Mouse (Mus musculus) heart, embryonic 11.5 days (tissue): ENCODE results near the gene Tfpt. TPM values are rescaled to one million over a fixed set of nuclear protein-coding genes. Genes with fewer than 3 reads are reported as not detected.

ENCODE experiments used
- ATAC-seq: fragments of 200-750 bp; cut with Nextera tagmentation; replicated peaks from 2 replicates; pipeline ENCODE4 v1.8.0; 2017; ENCODE audit warnings: moderate library complexity; ENCODE audit not compliant: insufficient number of reproducible peaks, low FRiP score, low TSS enrichment
- H3K27ac ChIP-seq: fragments of 300-500 bp; sonication (generic); 2 replicates; pipeline ENCODE4 v1.5.1; 2014; ENCODE audit warnings: mild to moderate bottlenecking, low read depth, low read length
- H3K27me3 ChIP-seq: fragments of 300-500 bp; sonication (generic); 2 replicates; pipeline ENCODE4 v1.6.1; 2014; ENCODE audit warnings: mild to moderate bottlenecking, low read length, mixed read lengths; ENCODE audit not compliant: control insufficient read depth, insufficient read depth
- H3K36me3 ChIP-seq: fragments of 300-500 bp; sonication (generic); 2 replicates; pipeline ENCODE4 v1.6.1; 2014; ENCODE audit warnings: mild to moderate bottlenecking, low read length, moderate library complexity, mixed read lengths; ENCODE audit not compliant: control insufficient read depth, insufficient read depth
- H3K4me1 ChIP-seq: fragments of 300-500 bp; sonication (generic); 2 replicates; pipeline ENCODE4 v1.6.1; 2014; ENCODE audit warnings: low read length; ENCODE audit not compliant: control insufficient read depth, insufficient read depth
- H3K4me2 ChIP-seq: fragments of 300-500 bp; sonication (generic); 2 replicates; pipeline ENCODE4 v1.6.1; 2014; ENCODE audit warnings: mild to moderate bottlenecking, moderate library complexity
- H3K4me3 ChIP-seq: fragments of 300-500 bp; sonication (generic); 2 replicates; pipeline ENCODE4 v1.5.1; 2014; ENCODE audit warnings: low read depth, low read length
- H3K9ac ChIP-seq: fragments of 300-500 bp; sonication (generic); 2 replicates; pipeline ENCODE4 v1.6.1; 2014; ENCODE audit warnings: mild to moderate bottlenecking, low read depth, low read length, moderate library complexity
- H3K9me3 ChIP-seq: fragments of 300-500 bp; sonication (generic); replicated peaks from 2 replicates; pipeline ENCODE4 v1.6.1; 2016; ENCODE audit warnings: low read length; ENCODE audit not compliant: control insufficient read depth
- WGBS: fragments of 180-500 bp; shearing (Covaris S2); extraction: QIAGEN DNeasy Blood & Tissue Kit; methylation state at CpG from one replicate; pipeline ENCODE4 v1.1.7; 2014; ENCODE audit not compliant: insufficient replicate concordance; 5-methylcytosine and 5-hydroxymethylcytosine counted together
- polyA plus RNA-seq: library from polyadenylated mRNA; unstranded; fragments of >200 nt; fragmentation: Nextera tagmentation; extraction: Ambion mirVana; gene quantifications from 2 replicates; pipeline ENCODE4 v1.2.1, GENCODE M21; 2014

Gene Tfpt
- polyA plus RNA-seq: 17.8 and 20.0 TPM in 2 replicates

DNA sequence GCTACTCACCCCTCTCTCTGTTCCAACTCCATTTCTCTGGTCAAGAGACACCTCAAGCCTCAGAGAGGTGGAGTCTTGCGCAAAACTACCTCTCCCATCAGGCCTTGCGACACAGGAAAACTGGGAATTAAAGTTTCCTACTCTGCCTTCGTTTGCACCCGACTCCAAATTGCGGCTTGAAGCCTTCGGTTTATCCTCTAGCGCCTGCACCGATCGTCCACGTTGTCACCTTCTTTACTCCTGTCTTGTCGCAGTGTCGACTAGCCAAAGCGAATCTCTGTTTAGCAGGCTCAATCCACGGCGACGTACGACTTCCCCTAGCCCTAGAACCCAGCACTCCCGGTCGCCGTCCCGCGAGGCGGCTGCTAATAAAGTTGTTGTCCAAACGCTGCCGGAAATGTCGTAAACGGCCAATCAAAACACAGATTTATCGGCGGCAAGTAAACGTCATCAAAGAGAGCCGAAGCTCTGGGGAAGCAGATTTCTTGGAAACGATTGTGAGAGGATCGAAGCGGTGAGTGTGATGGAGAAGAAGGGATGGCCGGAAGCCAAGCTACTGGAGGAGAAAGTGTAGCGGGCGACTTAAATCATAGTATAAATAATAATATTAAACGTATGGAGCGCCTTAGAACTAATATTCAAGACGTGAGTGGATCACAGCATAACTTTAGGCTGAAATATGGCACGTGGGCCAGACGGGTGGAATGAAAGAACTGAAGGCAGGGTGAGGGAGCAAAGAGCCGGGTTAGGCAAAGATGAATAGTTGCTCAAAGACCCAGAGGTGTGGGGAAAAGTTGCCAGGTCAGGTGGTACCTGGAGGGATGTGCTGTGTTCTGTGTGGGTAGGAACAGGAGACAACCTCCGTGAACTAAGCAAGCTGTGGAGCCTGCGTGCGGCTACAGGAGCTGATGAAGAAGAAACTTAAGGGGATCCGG is at the start of gene Tfpt, which contains the start of gene Prpf31:
Tfpt (minus strand) TSS at position 387 of the 935 bp plus-strand sequence.
Prpf31 (plus strand) TSS at position 443 of the 935 bp plus-strand sequence.
- H3K36me3 ChIP-seq: peaks cover 2% of the 10 kb centered on the region
- peak within 1 kb of the TSS; percentile 87 for H3K9ac ChIP-seq
- H3K4me3 ChIP-seq: peak within 1 kb of the TSS; percentile 68
- 1% methylated on average over 47 of the region's 47 CpGs for WGBS
- no peaks in the 10 kb centered on the region for H3K27me3 ChIP-seq
- H3K9me3 ChIP-seq: no peaks in the 10 kb centered on the region
- peak; percentile 83 for ATAC-seq
- H3K4me2 ChIP-seq: peak within 1 kb of the TSS; percentile 99
- peaks cover 12% of the 10 kb centered on the region for H3K4me1 ChIP-seq
- peak within 1 kb of the TSS; percentile 76 for H3K27ac ChIP-seq

DNA sequence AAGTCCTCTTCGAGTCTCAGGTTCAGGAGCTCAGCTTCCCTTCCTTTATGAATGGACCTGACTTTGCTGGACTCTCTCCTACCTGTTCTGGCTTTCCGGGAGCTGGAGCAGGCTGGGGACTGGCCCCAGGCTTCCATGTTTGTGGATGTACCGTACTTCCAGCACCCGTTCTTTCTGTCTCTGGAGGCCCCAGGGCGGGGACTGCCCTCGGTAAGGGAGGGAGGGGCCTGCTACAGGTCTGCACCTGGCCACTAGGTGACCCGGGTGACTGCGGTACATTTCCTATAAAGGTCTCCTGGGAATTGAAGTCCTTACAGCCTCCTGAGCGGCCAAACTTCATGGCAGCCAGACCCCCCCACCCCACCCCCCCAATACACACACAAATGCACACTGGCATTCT is 47.6 kb upstream of the Tfpt start, which contains the start of gene Tmc4:
Tmc4 (minus strand) TSS at position 212 of the 400 bp plus-strand sequence.
- Histone ChIP-seq H3K27ac (no peak within 1 kb of the TSS), H3K27me3 (no peaks in the 10 kb centered on the region), H3K9ac (no peak within 1 kb of the TSS), H3K4me3 (no peak within 1 kb of the TSS), H3K9me3 (no peaks in the 10 kb centered on the region), H3K4me2 (no peak within 1 kb of the TSS), H3K4me1 (no peaks in the 10 kb centered on the region), H3K36me3 (peaks cover 2% of the 10 kb centered on the region; the same call in 1 of the 2 replicates)
- WGBS: 46% methylated on average over 9 of the region's 9 CpGs
- ATAC-seq: no peak

DNA sequence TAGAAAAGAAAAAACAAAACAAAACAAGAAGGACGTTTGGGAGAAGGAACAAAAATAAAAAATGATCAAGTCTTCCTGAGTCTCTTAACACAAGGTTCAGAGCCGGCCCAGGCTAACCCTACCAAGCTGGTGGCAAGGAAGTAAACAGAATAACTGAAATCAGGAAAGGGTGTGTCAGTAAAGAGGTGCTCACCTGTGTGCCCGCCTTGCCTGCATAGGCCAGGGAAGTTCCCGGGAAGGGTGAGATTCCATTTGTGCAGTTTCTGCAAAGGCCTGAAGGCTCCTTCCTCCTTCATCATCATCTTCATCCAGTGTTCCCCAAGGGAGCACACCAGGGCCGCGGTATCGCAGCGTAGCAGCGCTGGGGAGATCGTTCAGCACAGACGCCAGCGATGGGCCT is 46.6 kb upstream of the Tfpt start:
- WGBS: 78% methylated on average over 10 of the region's 12 CpGs
- no peak overlapping the region for H3K9ac ChIP-seq

DNA sequence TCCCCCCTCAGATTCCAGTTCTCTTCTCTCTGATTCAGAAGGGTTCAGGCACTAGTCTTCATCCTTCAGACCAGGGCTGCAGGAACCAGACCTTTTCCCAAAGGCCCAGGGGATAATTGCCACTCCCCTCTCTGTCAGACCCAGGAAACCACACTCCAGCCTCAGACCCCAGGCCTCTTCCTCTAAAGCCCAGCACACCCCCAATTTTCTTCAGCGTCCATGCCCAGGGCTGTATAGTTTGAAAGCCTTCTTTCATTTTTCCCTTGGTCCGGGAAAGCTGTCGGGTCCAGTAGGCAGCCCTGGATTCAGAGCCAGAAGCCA is 45.5 kb upstream of the Tfpt start:
- Histone ChIP-seq H3K27ac (no peak overlapping the region), H3K4me2 (no peak overlapping the region), H3K9me3 (no peaks in the 10 kb centered on the region), H3K27me3 (no peaks in the 10 kb centered on the region), H3K4me3 (no peak overlapping the region), H3K9ac (no peak overlapping the region), H3K4me1 (no peaks in the 10 kb centered on the region), H3K36me3 (peaks cover 2% of the 10 kb centered on the region; the same call in 1 of the 2 replicates)
- no peak for ATAC-seq
- 79% methylated on average over 3 of the region's 3 CpGs for WGBS

More for the DNA sequence above, 46.6 kb upstream of the Tfpt start:
- no peak for ATAC-seq
- Histone ChIP-seq H3K4me2 (no peak overlapping the region), H3K4me3 (no peak overlapping the region), H3K36me3 (peaks cover 2% of the 10 kb centered on the region; the same call in 1 of the 2 replicates), H3K4me1 (no peaks in the 10 kb centered on the region), H3K27ac (no peak overlapping the region), H3K9me3 (no peaks in the 10 kb centered on the region), H3K27me3 (no peaks in the 10 kb centered on the region)

DNA sequence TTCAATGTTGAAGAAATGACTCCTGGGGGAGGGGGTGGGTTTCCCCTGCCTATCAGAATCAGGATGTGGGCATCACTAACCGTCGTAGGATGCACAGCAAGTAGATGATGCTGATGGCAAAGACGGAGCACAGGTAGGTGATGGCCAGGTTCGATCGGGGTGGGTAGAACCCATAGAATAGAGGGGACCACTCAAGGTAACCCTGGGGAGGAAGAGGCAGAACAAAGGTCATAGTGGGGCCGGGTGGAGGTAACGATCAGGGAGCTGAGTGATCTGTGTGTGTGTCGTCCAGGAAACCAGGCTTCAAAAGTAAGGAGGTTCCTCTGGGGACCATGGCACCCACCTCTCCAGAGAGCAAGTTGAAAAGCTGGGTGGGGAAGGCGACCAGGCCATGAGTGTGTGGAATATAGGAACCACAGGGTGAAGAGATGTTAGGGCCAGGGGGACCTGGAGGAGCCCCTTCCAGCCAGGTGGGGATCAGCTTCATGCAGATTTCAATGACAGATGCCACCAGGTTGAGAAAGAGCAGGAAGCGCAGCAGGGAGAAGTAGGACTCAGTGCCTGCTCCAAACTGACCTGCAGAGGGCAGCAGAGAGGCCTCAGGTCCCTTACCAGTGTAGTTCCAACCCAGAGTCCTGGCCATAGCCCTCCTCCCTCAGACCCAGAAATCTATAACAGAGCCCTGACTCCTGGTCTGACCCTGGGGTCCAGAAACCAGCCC is 44.9 kb upstream of the Tfpt start:
- no peak overlapping the region for H3K9ac ChIP-seq
- no peaks in the 10 kb centered on the region for H3K9me3 ChIP-seq
- H3K27ac ChIP-seq: no peak overlapping the region
- WGBS: 67% methylated on average over 10 of the region's 10 CpGs
- H3K27me3 ChIP-seq: no peaks in the 10 kb centered on the region
- no peaks in the 10 kb centered on the region for H3K4me1 ChIP-seq
- no peak overlapping the region for H3K4me2 ChIP-seq
- peak; percentile 64; the same call in 1 of the 2 replicates for ATAC-seq
- no peak overlapping the region for H3K4me3 ChIP-seq
- H3K36me3 ChIP-seq: peaks cover 2% of the 10 kb centered on the region; the same call in 1 of the 2 replicates

DNA sequence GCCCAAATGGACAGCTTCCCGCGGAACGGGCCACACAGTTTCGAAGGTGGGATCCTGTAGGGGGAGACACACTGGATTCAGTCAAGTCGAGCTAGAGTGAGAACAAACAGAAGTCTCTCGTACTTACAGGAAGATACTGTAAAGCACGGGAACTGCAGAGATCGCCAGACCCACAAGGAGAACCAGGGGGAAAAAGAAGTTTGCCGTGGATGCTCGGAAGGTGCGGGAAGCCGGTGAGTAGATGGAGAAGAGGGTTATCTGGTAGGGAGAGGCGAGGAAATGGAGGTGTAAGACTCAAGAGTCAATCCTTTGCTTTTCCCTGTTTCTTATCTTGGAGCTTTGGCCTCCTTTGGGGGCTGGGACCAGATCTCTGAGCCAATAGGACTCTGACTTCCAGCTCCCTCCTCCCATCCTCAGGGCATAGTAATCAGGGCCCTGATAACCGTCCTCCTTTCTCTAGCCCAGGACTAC is 37.2 kb upstream of the Tfpt start:
- H3K4me3 ChIP-seq: peak overlapping the region; percentile 29
- H3K27ac ChIP-seq: peak overlapping the region; percentile 41; the same call in 1 of the 2 replicates
- H3K4me2 ChIP-seq: peak overlapping the region; percentile 53
- WGBS: 8% methylated on average over 14 of the region's 14 CpGs
- peaks cover 5% of the 10 kb centered on the region for H3K36me3 ChIP-seq
- no peaks in the 10 kb centered on the region for H3K9me3 ChIP-seq
- peaks cover 20% of the 10 kb centered on the region for H3K4me1 ChIP-seq
- H3K9ac ChIP-seq: peak overlapping the region; percentile 59; the same call in 1 of the 2 replicates
- no peak for ATAC-seq
- no peaks in the 10 kb centered on the region for H3K27me3 ChIP-seq

DNA sequence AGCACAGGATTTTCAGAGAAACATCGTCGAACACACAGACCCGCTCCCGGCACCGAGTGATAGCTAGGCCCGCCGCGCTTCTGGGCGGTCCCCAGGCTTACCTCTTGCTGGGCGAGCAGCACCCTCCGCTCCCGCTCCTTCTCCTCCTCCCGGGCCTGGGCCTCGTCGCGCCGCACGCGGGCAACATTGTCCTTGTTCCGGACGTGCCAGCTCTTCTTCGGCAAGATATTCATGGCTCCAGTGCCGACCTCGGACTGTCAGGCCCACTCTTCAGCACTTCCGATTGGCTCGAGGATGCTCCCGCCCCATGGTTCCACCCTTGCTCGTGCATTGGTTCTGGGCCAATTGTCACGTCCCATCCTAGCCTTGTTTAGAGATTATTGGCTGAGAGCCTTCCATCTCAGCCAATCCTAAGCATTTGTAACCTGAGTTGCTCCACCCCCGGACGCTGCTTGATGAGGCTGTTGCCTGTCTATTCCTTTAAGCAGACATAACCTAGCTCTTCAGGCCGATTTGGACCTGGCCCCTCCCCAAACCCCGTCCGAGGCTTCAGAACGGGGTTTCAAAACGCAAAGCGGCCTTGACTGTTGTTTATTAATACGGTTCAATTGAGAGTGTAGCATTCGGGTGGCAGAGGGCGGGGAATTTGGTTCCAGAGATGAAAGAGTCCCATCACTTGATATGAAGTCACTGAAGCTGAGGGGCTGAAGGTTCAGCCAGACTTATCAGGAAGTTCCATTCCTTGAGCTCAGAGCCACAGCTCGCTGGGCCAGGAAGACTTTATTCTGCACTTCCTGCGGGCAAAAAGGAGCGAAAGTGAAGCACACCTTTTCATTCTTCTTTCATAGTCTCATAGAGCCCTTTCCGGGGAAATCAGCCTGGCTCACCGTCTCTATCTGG is 35.7 kb upstream of the Tfpt start, which contains the start of gene Leng1:
Leng1 (minus strand) TSS at position 626 of the 900 bp plus-strand sequence.
- H3K4me2 ChIP-seq: peak within 1 kb of the TSS; percentile 61
- WGBS: 3% methylated on average over 45 of the region's 45 CpGs
- ATAC-seq: peak; percentile 98

More for the DNA sequence above, 35.7 kb upstream of the Tfpt start, which contains the start of gene Leng1:
- H3K4me1 ChIP-seq: peaks cover 20% of the 10 kb centered on the region
- no peaks in the 10 kb centered on the region for H3K27me3 ChIP-seq
- peaks cover 14% of the 10 kb centered on the region for H3K36me3 ChIP-seq
- peak within 1 kb of the TSS; percentile 91 for H3K27ac ChIP-seq
- H3K4me3 ChIP-seq: peak within 1 kb of the TSS; percentile 76
- no peaks in the 10 kb centered on the region for H3K9me3 ChIP-seq
- H3K9ac ChIP-seq: peak within 1 kb of the TSS; percentile 93
